Mouse (Mus musculus) ES-CJ7 (cell line): ENCODE data around the gene Amh.
A peak's percentile ranks its signal among the peaks of the same experiment; 100 is the strongest.

ENCODE experiments used
- DNase-seq: peaks from one replicate; pipeline ENCODE4 v3.0.0; 2011; ENCODE audit warnings: low read depth, low spot score

Amh gene

GRCm38 (mm10) chr10:80804916-80805315, at the start of gene Amh:
TSS of gene Amh (plus strand) at chr10:80805243.
- DNase-seq, result no peak

GRCm38 (mm10) chr10:80755291-80756015, 49.6 kb upstream of the Amh start:
- no peak for DNase-seq

- DNase-seq, result no peak
Measured at GRCm38 (mm10) chr10:80756099-80756498, 48.9 kb upstream of the Amh start.

- DNase-seq, result no peak
Measured at GRCm38 (mm10) chr10:80756509-80756908, 48.5 kb upstream of the Amh start.

- DNase-seq, result no peak
Measured at GRCm38 (mm10) chr10:80756967-80757366, 48.1 kb upstream of the Amh start.

- DNase-seq, result peak; percentile 65
Measured at GRCm38 (mm10) chr10:80757717-80758116, 47.3 kb upstream of the Amh start.

GRCm38 (mm10) chr10:80758651-80759050, 46.4 kb upstream of the Amh start:
- no peak for DNase-seq

- no peak for DNase-seq
Measured at GRCm38 (mm10) chr10:80760596-80761524, 44.2 kb upstream of the Amh start.

GRCm38 (mm10) chr10:80761821-80762220, 43.2 kb upstream of the Amh start:
- DNase-seq, result no peak

GRCm38 (mm10) chr10:80763502-80763901, 41.5 kb upstream of the Amh start:
- DNase-seq, result no peak

- DNase-seq, result no peak
Measured at GRCm38 (mm10) chr10:80765746-80766145, 39.3 kb upstream of the Amh start.

GRCm38 (mm10) chr10:80766161-80766815, 38.8 kb upstream of the Amh start:
- DNase-seq, result peak; percentile 23

- no peak for DNase-seq
Measured at GRCm38 (mm10) chr10:80768365-80768764, 36.7 kb upstream of the Amh start.

GRCm38 (mm10) chr10:80773816-80774215, 31.2 kb upstream of the Amh start:
- no peak for DNase-seq

GRCm38 (mm10) chr10:80774549-80774948, 30.5 kb upstream of the Amh start:
- DNase-seq, result peak; percentile 70

- DNase-seq, result no peak
Measured at GRCm38 (mm10) chr10:80774981-80775380, 30.1 kb upstream of the Amh start.

- no peak for DNase-seq
Measured at GRCm38 (mm10) chr10:80775731-80776130, 29.3 kb upstream of the Amh start.

- DNase-seq, result no peak
Measured at GRCm38 (mm10) chr10:80776358-80776869, 28.6 kb upstream of the Amh start.

- no peak for DNase-seq
Measured at GRCm38 (mm10) chr10:80777123-80777522, 27.9 kb upstream of the Amh start.

- DNase-seq, result no peak
Measured at GRCm38 (mm10) chr10:80779565-80779964, 25.5 kb upstream of the Amh start.

GRCm38 (mm10) chr10:80784302-80784701, 20.7 kb upstream of the Amh start:
- no peak for DNase-seq

GRCm38 (mm10) chr10:80784871-80785270, 20.2 kb upstream of the Amh start:
- no peak for DNase-seq
